Mouse (Mus musculus) embryonic facial prominence, embryonic 14.5 days (tissue): ENCODE results near the gene E330009J07Rik. TPM values are rescaled to one million over a fixed set of nuclear protein-coding genes. Genes with fewer than 3 reads are reported as not detected.

Experiments used
- ATAC-seq: fragments of 200-750 bp; cut with Nextera tagmentation; 2 replicates; pipeline ENCODE4 v1.8.0; 2017; ENCODE audit warnings: low read depth, moderate number of reproducible peaks, moderate TSS enrichment
- DNase-seq: peaks from one replicate; pipeline ENCODE4 v3.0.0-alpha.2; 2015; ENCODE audit warnings: low spot score
- H3K27ac ChIP-seq: fragments of 300-500 bp; sonication (generic); replicated peaks from 2 replicates; pipeline ENCODE4 v1.5.1; 2014; ENCODE audit warnings: low read depth, mild to moderate bottlenecking, low read length, moderate library complexity
- H3K27me3 ChIP-seq: fragments of 300-500 bp; sonication (generic); replicated peaks from 2 replicates; pipeline ENCODE4 v1.6.1; 2014; ENCODE audit warnings: low read length; ENCODE audit not compliant: control insufficient read depth, insufficient read depth
- H3K36me3 ChIP-seq: fragments of 300-500 bp; sonication (generic); 2 replicates; pipeline ENCODE4 v1.6.1; 2014; ENCODE audit warnings: low read length, mixed read lengths; ENCODE audit not compliant: control insufficient read depth, insufficient read depth
- H3K4me1 ChIP-seq: fragments of 300-500 bp; sonication (generic); 2 replicates; pipeline ENCODE4 v1.6.1; 2014; ENCODE audit warnings: antibody characterized with exemption, low read length; ENCODE audit not compliant: control insufficient read depth, insufficient read depth
- H3K4me2 ChIP-seq: fragments of 300-500 bp; sonication (generic); 2 replicates; pipeline ENCODE4 v1.6.1; 2014; ENCODE audit warnings: low read depth, mild to moderate bottlenecking, low read length, moderate library complexity, mixed read lengths
- H3K4me3 ChIP-seq: fragments of 300-500 bp; sonication (generic); 2 replicates; pipeline ENCODE4 v1.5.1; 2014; ENCODE audit warnings: low read depth, mild to moderate bottlenecking, low read length
- H3K9ac ChIP-seq: fragments of 300-500 bp; sonication (generic); 2 replicates; pipeline ENCODE4 v1.6.1; 2014; ENCODE audit warnings: low read depth, mild to moderate bottlenecking, low read length, moderate library complexity, mixed read lengths
- H3K9me3 ChIP-seq: fragments of 300-500 bp; sonication (generic); 2 replicates; pipeline ENCODE4 v1.6.1; 2016; ENCODE audit warnings: low read length; ENCODE audit not compliant: control insufficient read depth
- WGBS: fragments of 180-500 bp; shearing (Covaris S2); extraction: QIAGEN DNeasy Blood & Tissue Kit; methylation state at CpG from one replicate; pipeline ENCODE4 v1.1.7; 2014; 5-methylcytosine and 5-hydroxymethylcytosine counted together
- polyA plus RNA-seq: library from polyadenylated mRNA; unstranded; fragments of >200 nt; fragmentation: Nextera tagmentation; extraction: Ambion mirVana; gene quantifications from 2 replicates; pipeline ENCODE4 v1.2.1, GENCODE M21; 2014

E330009J07Rik gene
- polyA plus RNA-seq, 1 experiment from 2014 or later = 9.2 TPM

- Histone ChIP-seq H3K9ac (no peak overlapping the region), H3K27me3 (no peaks in the 10 kb centered on the region), H3K4me3 (no peak overlapping the region), H3K9me3 (no peaks in the 10 kb centered on the region), H3K36me3 (no peaks in the 10 kb centered on the region), H3K27ac (no peak overlapping the region), H3K4me2 (no peak overlapping the region), H3K4me1 (no peaks in the 10 kb centered on the region)
- DNase-seq (no peak), ATAC-seq (no peak)
These were observed 12.7 kb upstream of the E330009J07Rik start for GRCm38 (mm10) chr6:40448626-40449025.

GRCm38 (mm10) chr6:40443281-40443928, 7.5 kb upstream of the E330009J07Rik start:
- Histone ChIP-seq H3K27ac (no peak overlapping the region), H3K4me1 (no peaks in the 10 kb centered on the region), H3K36me3 (no peaks in the 10 kb centered on the region), H3K9ac (no peak overlapping the region), H3K27me3 (peaks cover 18% of the 10 kb centered on the region), H3K4me3 (no peak overlapping the region), H3K9me3 (no peaks in the 10 kb centered on the region), H3K4me2 (no peak overlapping the region)
- DNase-seq = no peak
- WGBS = 31% methylated on average over 10 of the region's 10 CpGs
- no peak for ATAC-seq

- Histone ChIP-seq H3K4me3 (no peak overlapping the region), H3K9me3 (no peaks in the 10 kb centered on the region), H3K9ac (no peak overlapping the region), H3K4me1 (no peaks in the 10 kb centered on the region), H3K36me3 (no peaks in the 10 kb centered on the region), H3K4me2 (no peak overlapping the region), H3K27ac (no peak overlapping the region), H3K27me3 (peaks cover 25% of the 10 kb centered on the region)
- WGBS = 33% methylated on average over 3 of the region's 3 CpGs
- DNase-seq (no peak), ATAC-seq (no peak)
These were observed 5.8 kb upstream of the E330009J07Rik start for GRCm38 (mm10) chr6:40441755-40442154.

GRCm38 (mm10) chr6:40441276-40441675, 5.3 kb upstream of the E330009J07Rik start:
- H3K9ac ChIP-seq = no peak overlapping the region
- H3K36me3 ChIP-seq = no peaks in the 10 kb centered on the region
- ATAC-seq (no peak), DNase-seq (no peak)
- H3K4me1 ChIP-seq = 0 out of 2 replicates have a peak, but pooled peaks cover 4% of the 10 kb centered on the region
- peaks cover 27% of the 10 kb centered on the region for H3K27me3 ChIP-seq
- no peak overlapping the region for H3K4me3 ChIP-seq
- H3K9me3 ChIP-seq = no peaks in the 10 kb centered on the region
- WGBS = 56% methylated on average over 3 of the region's 3 CpGs
- H3K4me2 ChIP-seq = no peak overlapping the region
- H3K27ac ChIP-seq = no peak overlapping the region

GRCm38 (mm10) chr6:40439731-40440130, 3.8 kb upstream of the E330009J07Rik start:
- Histone ChIP-seq H3K27me3 (peaks cover 27% of the 10 kb centered on the region), H3K4me3 (no peak overlapping the region), H3K27ac (no peak overlapping the region), H3K9me3 (no peaks in the 10 kb centered on the region), H3K4me2 (no peak overlapping the region), H3K36me3 (no peaks in the 10 kb centered on the region), H3K4me1 (peaks cover 8% of the 10 kb centered on the region; the same call in 1 of the 2 replicates), H3K9ac (no peak overlapping the region)
- ATAC-seq (no peak), DNase-seq (no peak)
- WGBS = 48% methylated on average over 12 of the region's 12 CpGs

- H3K4me1 ChIP-seq = peaks cover 11% of the 10 kb centered on the region; the same call in 1 of the 2 replicates
- no peaks in the 10 kb centered on the region for H3K36me3 ChIP-seq
- H3K27me3 ChIP-seq = peaks cover 27% of the 10 kb centered on the region
- H3K9ac ChIP-seq = no peak within 1 kb of the TSS
- H3K9me3 ChIP-seq = no peaks in the 10 kb centered on the region
- no peak for ATAC-seq
- WGBS = 74% methylated on average over 5 of the region's 5 CpGs
- H3K4me3 ChIP-seq = no peak within 1 kb of the TSS
- no peak within 1 kb of the TSS for H3K27ac ChIP-seq
- no peak for DNase-seq
- H3K4me2 ChIP-seq = no peak within 1 kb of the TSS
These were observed 3.0 kb upstream of the E330009J07Rik start, which contains the start of gene Wee2 for GRCm38 (mm10) chr6:40438936-40439335. Gene Wee2, plus strand, starts transcription at chr6:40439088.

GRCm38 (mm10) chr6:40435151-40436046, 536 bp downstream of the E330009J07Rik start:
- Histone ChIP-seq H3K36me3 (no peaks in the 10 kb centered on the region), H3K9ac (peak overlapping the region; percentile 80), H3K9me3 (no peaks in the 10 kb centered on the region), H3K4me2 (peak overlapping the region; percentile 88), H3K27ac (peak overlapping the region; percentile 58), H3K4me3 (peak overlapping the region; percentile 81), H3K27me3 (peaks cover 22% of the 10 kb centered on the region), H3K4me1 (peaks cover 16% of the 10 kb centered on the region; the same call in 1 of the 2 replicates)
- WGBS = under 1% methylated on average over 41 of the region's 72 CpGs
- DNase-seq (peak; percentile 52), ATAC-seq (peak; percentile 60)

- ATAC-seq (no peak), DNase-seq (no peak)
- H3K27ac ChIP-seq = no peak overlapping the region
- no peaks in the 10 kb centered on the region for H3K36me3 ChIP-seq
- H3K9ac ChIP-seq = peak overlapping the region; percentile 80
- WGBS = 16% methylated on average over 7 of the region's 7 CpGs
- peak overlapping the region; percentile 81 for H3K4me3 ChIP-seq
- peak overlapping the region; percentile 88 for H3K4me2 ChIP-seq
- peaks cover 17% of the 10 kb centered on the region for H3K27me3 ChIP-seq
- H3K9me3 ChIP-seq = no peaks in the 10 kb centered on the region
- peaks cover 16% of the 10 kb centered on the region; the same call in 1 of the 2 replicates for H3K4me1 ChIP-seq
These were observed 1.2 kb downstream of the E330009J07Rik start for GRCm38 (mm10) chr6:40434697-40435096.
